Mouse (Mus musculus) adrenal gland, adult 2 months (tissue): ENCODE results near the gene Gm20696. TPM values are rescaled to one million over a fixed set of nuclear protein-coding genes. Genes with fewer than 3 reads are reported as not detected.

Source experiments
- DNase-seq: peaks from one replicate; pipeline ENCODE4 v3.0.0; 2021
- polyA plus RNA-seq: library from polyadenylated mRNA; depleted of rRNA; stranded (reverse); fragments of >200 nt; gene quantifications from 2 replicates; pipeline ENCODE4 v1.2.3, GENCODE M21; 2012
- total RNA-seq, 2 experiments: library from RNA; stranded (reverse); gene quantifications; 2 replicates each; pipeline ENCODE4 v1.2.3; 2021

Gene Gm20696
- total and polyA plus RNA-seq, 3 experiments, result 1.8 to 3.0 (median 2.3) TPM

DNA sequence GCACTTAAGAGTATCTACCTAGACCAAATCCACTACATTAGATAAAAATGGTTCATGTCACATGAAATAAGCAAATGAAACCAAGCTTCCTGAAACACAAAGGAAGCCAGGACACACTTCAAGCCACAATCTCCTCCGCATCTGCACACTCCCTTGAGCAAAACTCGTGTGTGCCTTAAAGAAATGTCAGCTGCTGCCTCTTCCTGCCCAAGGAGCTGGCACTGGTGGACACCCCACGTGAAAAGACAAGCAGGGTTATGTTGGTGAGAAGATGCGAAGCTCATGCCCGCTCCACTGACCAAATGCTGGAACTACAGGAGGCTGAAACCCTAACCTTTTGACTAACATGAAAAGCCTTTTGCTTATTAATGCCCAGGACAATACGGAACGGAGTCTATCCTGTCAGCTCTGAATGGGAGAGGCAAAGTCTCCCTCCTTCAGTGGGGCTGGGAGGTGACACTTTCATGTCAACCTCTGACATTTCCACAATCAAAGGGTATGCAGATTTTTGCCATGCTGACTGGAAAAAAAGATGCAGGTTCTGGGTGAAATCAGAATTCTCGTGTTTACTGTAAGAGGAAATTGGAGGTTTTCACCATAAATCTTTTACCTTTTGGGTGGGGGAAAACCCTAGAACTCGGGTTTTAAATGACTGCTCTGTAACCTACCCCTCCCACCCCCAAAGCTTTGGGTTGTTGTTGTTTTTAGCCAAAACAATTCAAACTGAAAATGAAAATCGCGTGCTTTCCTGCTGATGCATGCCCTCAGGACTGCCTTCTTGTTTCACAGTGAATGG lies 405.5 kb downstream of the Gm20696 start:
- DNase-seq, result no peak

DNA sequence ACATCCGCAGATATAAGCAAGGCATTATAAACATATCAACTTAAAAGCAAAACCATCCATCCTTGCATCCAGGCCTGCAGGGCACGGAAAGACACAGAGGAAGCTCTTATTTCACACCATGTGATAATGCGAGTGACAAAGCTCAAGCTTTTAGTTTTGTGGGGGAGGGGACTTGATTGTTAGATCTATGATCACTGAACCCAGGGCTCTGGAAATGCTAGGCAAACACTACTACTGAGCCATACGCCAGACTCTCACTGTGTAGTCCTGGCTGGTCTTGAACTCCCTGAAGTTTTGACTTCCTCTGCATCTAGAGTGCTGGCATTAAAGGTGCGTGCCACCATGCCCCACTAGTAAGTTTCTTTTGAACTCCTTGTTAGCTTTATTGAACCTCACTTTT lies 408.3 kb downstream of the Gm20696 start:
- no peak for DNase-seq

DNA sequence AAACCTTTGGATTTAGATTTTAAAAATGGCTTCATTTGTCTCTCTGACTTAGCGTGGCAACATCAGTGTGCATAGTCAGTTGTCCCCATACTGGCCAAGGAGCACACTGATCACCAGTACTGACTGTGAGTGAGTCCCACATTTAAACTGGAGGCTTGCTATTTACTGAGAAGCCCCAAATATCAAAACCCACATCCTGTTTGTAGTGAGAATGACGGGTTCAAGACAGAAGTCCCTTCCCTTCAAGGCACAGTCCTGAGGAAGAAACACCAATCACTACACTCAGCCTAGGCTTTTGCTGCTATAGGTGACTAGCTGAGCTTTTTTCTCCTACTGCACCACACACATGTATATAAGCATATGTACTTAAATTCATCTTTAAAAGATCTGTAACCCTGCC lies 408.9 kb downstream of the Gm20696 start:
- no peak for DNase-seq

DNA sequence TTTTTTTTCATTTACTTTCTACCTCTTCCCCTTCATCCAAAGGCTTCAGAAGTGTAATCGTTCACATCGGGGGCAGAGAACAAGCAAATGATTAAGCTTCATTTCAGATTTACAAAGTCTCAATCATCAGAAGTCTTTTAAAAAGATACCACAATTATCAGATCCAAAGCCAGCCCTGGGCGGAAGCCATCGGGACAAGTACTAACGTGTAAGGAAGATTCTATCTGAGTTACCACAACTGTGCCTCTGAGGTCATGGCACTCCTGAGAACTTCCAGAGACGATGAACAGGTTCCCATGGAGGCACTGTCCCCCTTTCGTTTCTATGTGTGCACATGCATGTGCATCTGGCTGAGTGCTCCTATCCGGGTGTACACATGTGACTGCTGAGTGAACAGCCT lies 413.3 kb downstream of the Gm20696 start:
- DNase-seq, result no peak

DNA sequence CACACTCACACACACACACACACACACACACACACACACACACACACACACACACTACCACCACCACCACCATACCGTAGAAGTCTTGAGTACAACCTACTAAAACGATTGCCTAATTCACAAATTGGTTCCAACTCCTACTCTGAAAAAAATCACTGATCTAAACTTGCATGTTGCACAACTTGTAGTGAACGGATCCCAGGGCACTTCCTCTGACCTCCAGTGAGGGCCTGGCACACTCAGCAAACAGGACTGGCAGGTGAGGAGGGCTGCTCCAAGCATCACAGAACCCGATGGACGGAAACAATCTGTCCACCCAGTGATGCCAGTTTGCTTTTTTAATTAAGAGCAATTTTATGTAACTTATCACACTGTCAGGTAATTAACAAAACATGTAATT lies 413.8 kb downstream of the Gm20696 start:
- peak; percentile 19 for DNase-seq

DNA sequence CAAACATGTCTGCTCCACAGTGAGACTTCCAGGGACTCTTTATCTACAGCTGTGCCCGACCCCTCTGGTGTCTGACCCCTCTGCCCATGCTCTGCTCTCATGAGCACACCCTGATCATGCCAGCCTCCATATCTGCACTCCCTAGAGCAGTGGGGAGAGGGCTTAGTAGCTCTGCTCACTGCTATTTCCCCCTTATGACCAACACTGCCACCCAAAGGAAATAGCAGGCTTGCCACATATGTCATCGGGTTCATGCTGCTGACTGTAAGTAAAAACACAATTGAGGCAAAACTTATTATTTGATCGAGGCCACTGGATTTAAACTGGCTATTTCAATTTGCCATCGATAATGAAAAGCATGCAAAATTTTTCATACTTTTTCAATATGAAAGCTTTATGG lies 414.7 kb downstream of the Gm20696 start:
- no peak for DNase-seq

DNA sequence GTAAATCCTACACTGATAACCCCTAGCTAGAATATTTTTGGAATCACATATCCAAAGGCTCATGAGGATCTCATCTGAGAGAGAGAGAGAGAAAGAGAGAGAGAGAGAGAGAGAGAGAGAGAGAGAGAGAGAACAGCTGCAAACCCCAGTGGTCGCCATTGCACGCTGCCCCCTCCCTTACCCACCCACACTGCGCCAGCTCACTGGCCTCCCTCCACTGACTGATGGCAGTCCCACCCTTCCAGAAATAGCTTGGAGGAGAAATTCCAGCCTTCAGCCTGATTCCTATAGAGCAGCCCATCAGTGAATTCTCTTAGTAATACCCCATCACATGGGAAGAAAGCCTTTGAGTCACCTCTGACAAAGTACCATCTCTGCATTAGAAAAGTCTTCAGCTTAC lies 415.4 kb downstream of the Gm20696 start:
- DNase-seq, result no peak

DNA sequence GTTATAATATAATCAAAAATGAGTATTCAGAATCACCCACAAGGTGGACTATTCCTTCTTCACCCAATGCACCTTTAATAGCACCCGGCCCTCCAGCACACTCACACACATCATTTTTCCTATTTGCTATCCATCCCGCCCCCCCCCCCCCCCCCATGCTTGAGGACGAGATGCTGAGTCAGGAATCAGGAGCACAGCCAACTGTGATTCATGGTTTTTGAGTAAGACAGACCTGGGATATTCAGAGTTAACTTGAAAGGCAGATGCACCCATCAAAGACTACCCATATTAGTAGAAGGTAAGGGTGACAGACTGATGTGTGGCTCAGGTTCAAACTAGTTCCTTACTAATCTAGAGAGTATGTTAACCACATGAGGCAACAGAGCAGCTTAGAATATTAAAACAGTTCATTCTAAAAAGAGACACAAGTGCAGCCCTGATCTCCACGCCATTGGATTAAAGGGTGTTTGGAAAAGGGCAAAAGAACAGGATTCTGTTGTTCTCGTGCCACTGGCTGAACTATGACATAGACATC lies 417.0 kb downstream of the Gm20696 start:
- DNase-seq, result no peak

DNA sequence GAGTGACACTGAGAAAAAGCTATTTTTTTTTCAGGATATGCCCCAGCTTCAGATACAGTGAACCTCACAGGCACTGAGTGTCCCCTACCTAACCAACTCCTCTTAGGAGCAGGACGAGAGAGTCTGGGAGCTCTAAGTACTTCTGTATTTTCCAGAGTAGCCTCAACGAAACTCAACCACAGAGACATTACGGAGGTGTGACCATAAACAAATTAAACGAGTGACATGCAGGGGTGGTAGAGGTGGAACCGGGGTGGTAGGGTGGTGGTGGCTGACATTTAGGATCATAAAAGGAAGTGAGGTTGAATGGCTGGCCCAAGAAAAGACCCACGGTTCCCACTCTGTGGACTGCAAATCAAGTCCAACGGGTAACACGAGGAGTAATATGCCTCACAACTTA lies 418.2 kb downstream of the Gm20696 start:
- DNase-seq, result no peak

DNA sequence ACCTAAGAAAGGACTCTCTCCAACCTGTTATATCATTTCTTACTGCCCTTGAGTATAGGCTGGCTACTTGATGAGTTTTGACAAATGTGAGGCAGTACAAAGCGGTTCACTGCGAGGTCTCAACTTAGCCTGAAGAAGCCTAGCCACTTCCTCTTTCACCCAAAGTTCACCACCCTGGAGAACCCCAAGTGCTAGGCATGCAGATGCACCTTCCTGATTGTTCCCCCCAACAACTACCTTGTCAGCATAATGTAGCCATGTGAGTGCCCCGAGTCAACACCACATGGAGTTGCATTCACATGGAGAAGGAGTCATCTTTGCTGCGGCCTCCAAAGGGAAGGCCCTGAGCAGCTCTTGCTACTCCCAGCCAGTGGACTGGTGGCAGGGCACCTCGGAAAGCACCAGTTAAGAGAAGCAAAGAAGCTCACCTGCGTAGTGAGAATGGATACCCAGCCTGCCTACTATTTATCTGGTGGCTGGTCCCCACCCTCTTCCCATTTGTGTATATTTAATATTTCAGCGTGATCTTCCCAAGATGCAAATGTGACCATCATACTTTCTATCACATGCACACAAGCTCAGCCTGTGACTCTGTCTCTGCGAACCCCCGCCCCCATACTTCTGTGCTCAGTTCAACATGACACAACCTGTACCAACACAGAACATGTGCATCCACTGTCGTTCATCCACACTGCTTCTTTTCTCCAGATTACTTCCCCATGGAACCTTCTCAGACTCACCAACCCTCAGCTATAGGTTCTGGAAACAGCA lies 424.8 kb downstream of the Gm20696 start:
- DNase-seq, result no peak

DNA sequence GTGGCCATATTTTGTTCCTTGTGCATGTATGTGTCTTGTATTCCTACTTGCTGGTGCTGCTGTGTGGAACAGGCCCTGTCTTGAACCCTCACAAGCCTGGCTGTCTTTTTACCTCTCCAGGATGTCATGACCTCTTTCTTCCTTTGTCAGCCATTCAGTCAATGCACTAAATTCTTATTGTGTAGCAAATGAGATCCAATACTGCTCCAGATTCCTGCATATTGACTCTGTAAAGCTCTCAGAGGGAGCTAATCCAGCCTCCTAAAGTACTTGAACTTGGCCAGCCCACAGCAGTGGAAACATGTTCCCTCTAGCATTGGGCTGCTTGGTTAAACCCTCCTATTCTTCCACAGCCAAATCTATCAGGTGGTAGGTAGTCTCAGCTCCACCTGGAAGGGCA lies 425.8 kb downstream of the Gm20696 start:
- DNase-seq, result no peak

DNA sequence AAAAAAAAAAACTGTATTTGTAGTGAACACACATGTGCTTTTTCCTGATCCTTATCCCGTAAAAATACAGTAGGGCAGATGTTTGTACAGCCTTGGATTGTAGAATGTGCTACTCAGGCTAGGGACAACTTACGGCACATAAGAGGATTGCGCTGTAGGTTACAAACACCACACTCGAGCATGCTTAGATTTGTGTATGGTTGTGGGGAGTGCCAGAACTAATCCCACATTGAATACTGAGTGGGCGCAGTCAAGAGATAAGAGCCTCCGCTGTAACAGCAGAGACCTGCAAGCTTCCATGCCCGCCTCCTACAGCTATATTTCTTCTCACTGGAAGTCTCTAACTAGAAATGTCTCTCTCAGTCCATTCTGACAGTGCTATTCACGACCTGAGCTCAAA lies 431.0 kb downstream of the Gm20696 start:
- no peak for DNase-seq

DNA sequence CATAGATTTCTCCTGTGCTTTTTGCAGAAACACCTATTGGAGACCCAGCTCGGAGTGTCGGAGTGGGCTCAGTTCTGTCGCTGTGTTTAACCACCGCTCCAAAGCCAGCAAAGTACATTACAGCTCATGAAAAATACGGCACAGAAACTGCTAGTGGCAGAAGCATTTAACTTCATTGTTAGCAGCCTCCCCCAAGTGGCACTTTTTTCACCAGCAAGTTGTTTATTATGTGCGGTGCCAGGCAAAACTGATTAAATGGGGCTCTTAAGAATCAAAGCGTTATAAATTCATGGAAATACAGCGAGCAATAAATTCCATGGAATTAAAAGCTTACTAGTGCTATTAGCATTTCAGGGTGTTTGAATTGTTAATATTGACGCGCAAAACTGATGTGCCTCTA lies 433.2 kb downstream of the Gm20696 start:
- no peak for DNase-seq

DNA sequence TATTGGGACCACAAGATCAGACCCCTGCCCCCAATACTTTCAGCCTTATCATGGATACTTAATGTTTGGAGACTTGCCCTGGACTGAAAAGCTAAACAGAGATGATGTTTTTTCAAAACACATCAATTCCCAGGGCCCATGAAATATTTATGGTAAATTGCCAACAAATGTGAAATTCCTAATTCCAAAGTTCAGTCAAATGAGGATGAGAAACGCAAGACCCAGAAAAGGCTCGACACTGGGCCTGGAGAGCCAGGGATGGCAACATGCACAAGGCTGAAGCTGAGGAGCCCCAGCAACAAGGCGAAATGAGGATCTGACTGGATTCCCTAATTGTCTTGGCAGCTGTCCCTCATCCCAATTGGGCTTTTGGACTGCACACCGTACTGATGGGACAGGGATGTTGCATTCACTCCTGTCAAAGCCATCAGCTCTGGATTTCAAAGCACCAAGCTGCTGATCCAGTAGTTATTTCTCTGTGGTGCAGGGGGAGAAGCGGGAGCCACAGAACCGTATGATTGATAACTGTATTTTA lies 438.2 kb downstream of the Gm20696 start:
- no peak for DNase-seq

DNA sequence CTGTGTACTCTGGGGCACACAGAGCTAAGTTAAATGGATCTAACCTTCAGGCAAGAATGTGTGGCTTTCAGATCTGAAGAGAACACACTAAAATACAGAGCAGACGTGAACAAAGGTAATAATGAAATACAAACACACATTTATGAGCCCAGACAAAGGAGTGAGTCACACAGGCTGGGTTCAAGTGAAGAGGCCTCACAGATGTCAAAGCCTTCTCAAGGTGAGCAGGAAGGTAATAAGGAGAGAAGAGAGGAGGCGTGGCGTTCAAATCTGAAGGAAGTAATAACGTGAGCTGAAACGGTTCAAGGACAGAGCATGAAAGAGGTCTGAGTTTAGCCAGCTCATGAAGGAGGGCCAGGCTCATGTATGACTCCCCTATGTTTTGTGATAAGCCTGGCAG lies 445.4 kb downstream of the Gm20696 start:
- DNase-seq, result no peak

DNA sequence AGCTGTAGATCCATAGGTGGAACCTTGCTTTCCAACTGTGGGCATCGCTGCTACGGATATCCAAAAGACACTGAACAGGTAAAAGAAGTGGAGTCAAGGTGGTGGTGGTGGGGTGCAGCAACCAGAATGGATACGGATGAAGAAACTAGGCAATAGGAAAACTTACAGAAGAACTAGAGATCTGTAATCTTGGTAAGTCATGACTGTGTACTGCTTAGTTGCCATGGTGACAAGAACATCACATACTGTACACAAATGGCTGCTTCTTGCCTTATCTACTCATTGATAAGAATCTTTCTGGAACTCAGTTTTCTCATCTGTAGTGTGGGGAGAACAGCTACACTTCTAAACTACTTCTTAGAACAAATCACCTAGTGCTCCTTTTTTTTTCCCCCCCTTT lies 446.1 kb downstream of the Gm20696 start:
- DNase-seq, result no peak

DNA sequence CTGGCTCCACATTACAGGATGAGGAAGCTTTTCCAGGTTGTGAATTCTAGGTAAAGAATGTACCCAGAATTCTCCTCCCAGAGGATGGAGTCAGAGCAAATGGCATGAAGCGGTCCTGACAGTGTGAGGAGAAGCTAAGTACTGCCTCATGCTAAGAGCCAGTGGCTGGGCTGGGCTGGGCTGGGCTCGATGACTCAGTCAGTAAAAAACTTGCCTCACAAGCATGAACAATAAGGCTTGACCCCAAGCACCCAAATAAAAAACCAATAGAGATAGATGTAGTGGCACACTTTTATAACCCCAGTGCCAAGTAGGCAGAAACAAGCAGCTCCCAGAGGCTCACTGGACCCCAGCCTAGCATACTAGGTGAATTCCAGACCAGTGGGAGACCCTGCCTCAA lies 448.8 kb downstream of the Gm20696 start:
- no peak for DNase-seq

DNA sequence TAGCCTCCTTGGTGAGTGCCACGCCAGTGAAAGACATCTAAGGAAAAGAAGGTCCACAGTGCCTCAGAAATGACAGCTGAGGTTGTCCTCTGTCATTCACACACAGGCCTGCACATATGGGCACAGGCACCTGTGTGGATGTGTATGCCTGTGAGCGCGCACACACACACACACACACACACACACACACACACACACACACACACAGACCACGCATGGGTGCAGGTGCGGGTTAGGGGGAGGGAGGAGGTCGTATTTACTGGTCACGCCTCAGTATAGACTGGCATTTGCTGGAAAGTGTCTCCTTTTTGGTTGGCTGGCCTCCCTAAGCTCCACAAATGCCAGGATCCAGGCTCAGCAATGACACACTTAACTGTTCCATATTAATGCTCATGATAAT lies 449.4 kb downstream of the Gm20696 start:
- DNase-seq, result no peak

DNA sequence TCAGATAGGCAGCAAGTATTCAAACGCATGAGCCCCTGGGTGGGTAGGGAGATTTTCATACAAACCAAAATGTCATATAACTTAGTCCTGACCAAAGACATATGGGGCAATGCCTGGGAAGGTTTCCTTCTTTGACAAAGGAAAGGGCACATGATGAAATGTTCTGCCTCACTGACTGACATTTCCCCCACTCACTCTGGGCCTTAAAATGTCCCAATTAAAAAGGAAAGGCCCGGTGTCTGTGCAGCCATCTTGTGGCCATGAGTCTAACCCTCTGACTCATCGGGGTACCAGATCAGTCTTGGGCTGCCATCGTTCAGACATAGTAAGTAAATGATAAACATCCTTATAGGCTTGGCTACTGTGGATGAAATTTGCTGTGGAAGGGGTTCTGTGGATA lies 454.1 kb downstream of the Gm20696 start:
- DNase-seq, result no peak

DNA sequence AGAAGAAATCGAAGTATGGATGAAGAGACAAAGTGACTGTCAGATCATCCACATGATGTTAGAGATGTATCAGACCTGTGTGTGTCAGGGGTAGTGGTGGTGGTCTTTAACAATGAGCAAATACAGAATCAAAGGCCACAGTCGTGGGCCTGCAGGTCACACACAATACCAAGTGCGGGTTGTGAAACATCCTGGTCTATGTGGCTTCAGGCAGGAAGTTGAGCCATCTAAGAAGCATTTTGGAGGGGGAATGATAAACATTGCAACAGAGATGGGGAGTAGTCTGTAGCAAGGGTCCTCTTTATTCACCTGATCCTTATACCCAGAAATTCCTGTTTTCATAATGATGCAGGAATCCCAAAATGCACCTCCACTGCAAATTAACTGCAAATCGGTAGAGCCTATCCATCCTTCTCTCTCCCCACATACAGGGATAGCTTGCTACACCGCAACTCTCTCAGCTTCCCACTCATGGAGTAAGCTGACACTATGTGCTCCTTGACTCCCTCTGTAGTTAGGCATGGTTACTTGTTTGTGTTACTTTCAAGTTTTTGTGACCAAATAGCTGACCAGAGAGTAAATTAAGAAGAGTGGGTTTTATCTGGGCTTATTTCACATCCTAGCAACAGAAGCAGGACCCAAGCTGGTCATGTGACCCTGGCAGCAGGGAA lies 454.8 kb downstream of the Gm20696 start:
- DNase-seq, result no peak

DNA sequence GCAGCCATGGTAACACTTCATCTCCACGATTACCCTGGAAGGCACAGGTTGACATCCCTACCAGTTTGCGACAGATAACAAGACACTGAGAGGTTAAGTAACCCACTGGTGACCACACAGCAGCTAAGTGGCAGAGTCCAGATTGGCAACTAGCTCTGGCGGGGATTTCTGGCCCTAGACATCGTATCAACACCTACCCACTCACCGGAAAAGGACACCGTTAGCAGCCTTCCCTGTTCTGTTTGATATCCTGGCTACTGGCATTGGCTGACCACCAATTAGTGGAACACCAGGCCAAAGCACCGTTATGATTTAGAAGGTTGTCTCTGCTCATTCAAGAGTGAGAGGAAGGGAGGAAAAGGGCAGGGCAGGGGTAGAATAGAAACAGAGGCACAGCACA lies 456.4 kb downstream of the Gm20696 start:
- DNase-seq, result no peak
